Mouse (Mus musculus) C2C12 (cell line): Measurements from ENCODE around the gene Sema7a. TPM values are rescaled to one million over a fixed set of nuclear protein-coding genes. Genes with fewer than 3 reads are reported as not detected.

Experiments
- H3K27me3 ChIP-seq: one replicate; pipeline ENCODE4 v1.6.1; 2011; ENCODE audit not compliant: control insufficient read depth, insufficient read depth, insufficient read length
- H3K36me3 ChIP-seq: one replicate; pipeline ENCODE4 v1.6.1; 2011; ENCODE audit not compliant: control insufficient read depth, insufficient read depth
- H3K4me3 ChIP-seq: one replicate; pipeline ENCODE4 v1.5.1; 2011; ENCODE audit warnings: mild to moderate bottlenecking, control low read depth; ENCODE audit not compliant: poor library complexity, insufficient read depth, severe bottlenecking
- H3K79me2 ChIP-seq: one replicate; pipeline ENCODE4 v1.6.1; 2011; ENCODE audit not compliant: control insufficient read depth, insufficient read depth
- H3K79me3 ChIP-seq: one replicate; pipeline ENCODE4 v1.6.1; 2011; ENCODE audit warnings: low read depth, control low read depth
- H3ac ChIP-seq: one replicate; pipeline ENCODE3; 2011; ENCODE audit warnings: low read depth; ENCODE audit not compliant: control insufficient read depth, insufficient read length
- CEBPB ChIP-seq: IDR thresholded peaks from one replicate; pipeline ENCODE4 v1.6.1; 2011; ENCODE audit warnings: low read depth, mild to moderate bottlenecking, control low read depth, moderate library complexity
- CTCF ChIP-seq: IDR thresholded peaks from one replicate; pipeline ENCODE4 v1.5.1; 2011; ENCODE audit not compliant: control insufficient read depth, insufficient read depth, insufficient read length
- FOSL1 ChIP-seq: IDR thresholded peaks from one replicate; pipeline ENCODE4 v1.8.0; 2011; ENCODE audit warnings: mild to moderate bottlenecking, low read length; ENCODE audit not compliant: poor library complexity, insufficient read depth, severe bottlenecking
- MAX ChIP-seq: IDR thresholded peaks from one replicate; pipeline ENCODE4 v1.6.1; 2011; ENCODE audit warnings: mild to moderate bottlenecking, control low read depth
- MYOD1 ChIP-seq: IDR thresholded peaks from one replicate; pipeline ENCODE4 v1.6.1; 2011; ENCODE audit warnings: low read depth; ENCODE audit not compliant: control insufficient read depth, insufficient read length
- MYOG ChIP-seq: IDR thresholded peaks from one replicate; pipeline ENCODE4 v1.6.1; 2011; ENCODE audit not compliant: control insufficient read depth, insufficient read length; ENCODE audit errors: extremely low read depth
- USF1 ChIP-seq: IDR thresholded peaks from one replicate; pipeline ENCODE4 v1.6.1; 2011; ENCODE audit warnings: low read depth, mild to moderate bottlenecking, control low read depth, moderate library complexity
- long read RNA-seq, 2 experiments: library from polyadenylated mRNA; unstranded; transcript quantifications; one replicate each; pipeline ENCODE4 v2.0.0; 2019 to 2020
- polyA plus RNA-seq: library from polyadenylated mRNA; unstranded; fragments of >200 nt; fragmentation: generic; extraction: Trizol; gene quantifications from one replicate; pipeline ENCODE4 v1.2.1, GENCODE M21; 2012; ENCODE audit warnings: missing spikeins

Gene Sema7a
- 53.8 TPM for polyA plus RNA-seq
- long read RNA-seq, experiment 1, partial matches to known transcripts: 0 of 1 reads
- long read RNA-seq, experiment 1, other reads (novel, unspliced or antisense): 1 of 1 reads
- long read RNA-seq, experiment 2, transcript Sema7a-201 (14 exons, 3,297 nt): major isoform, 18 of 20 reads
- long read RNA-seq, experiment 2, partial matches to known transcripts: 0 of 20 reads
- long read RNA-seq, experiment 2, other reads (novel, unspliced or antisense): 2 of 20 reads

DNA sequence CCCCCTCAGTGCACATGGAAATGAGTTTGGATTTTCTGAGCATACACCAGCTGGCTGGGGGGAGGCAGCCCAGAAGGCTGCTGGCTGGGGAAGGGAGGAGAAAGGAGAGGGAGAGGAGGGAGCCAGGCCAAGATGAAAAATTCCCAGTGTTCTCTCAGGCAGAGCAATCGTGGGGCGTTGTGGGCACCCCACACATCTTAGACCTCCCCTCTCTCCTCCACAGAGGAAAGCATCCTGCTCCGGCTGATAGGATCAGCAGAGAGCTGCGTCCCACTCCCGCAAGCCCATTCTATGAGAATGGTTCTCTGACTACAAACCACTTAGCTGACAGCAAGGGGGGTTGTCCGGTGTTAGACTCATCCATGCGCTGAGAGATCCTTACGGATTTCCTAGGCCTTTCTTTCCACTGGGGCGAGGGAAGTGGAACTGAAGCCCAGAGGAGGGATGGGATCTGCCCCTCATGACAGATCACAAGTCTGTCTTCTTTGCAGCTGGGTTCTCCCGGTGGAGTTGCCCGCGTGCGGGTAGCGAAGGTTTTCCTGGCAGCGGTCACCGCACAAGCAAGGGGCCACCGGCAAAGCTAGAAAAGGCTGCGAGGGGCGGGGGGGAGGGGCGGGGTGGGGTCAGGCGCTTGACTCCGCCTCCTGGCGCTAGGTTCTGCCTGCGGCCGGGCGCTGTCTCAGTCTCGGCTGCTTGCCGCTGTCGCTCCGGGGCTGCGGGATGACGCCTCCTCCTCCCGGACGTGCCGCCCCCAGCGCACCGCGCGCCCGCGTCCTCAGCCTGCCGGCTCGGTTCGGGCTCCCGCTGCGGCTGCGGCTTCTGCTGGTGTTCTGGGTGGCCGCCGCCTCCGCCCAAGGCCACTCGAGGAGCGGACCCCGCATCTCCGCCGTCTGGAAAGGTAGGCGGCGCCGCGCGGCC, at the start of gene Sema7a:
Sema7a (plus strand) TSS at position 682 of the 918 bp plus-strand sequence.
- H3K27me3 ChIP-seq: no peaks in the 10 kb centered on the region
- peak within 1 kb of the TSS; percentile 83 for H3ac ChIP-seq
- H3K79me3 ChIP-seq: peaks cover 44% of the 10 kb centered on the region
- H3K79me2 ChIP-seq: peaks cover 58% of the 10 kb centered on the region
- TF ChIP-seq USF1: no peak
- no peak for TF ChIP-seq MYOG
- no peak for TF ChIP-seq FOSL1
- TF ChIP-seq MYOD1: no peak
- TF ChIP-seq CEBPB: no peak
- TF ChIP-seq CTCF: no peak
- no peak for TF ChIP-seq MAX
- H3K4me3 ChIP-seq: peak within 1 kb of the TSS; percentile 71
- peaks cover 9% of the 10 kb centered on the region for H3K36me3 ChIP-seq

DNA sequence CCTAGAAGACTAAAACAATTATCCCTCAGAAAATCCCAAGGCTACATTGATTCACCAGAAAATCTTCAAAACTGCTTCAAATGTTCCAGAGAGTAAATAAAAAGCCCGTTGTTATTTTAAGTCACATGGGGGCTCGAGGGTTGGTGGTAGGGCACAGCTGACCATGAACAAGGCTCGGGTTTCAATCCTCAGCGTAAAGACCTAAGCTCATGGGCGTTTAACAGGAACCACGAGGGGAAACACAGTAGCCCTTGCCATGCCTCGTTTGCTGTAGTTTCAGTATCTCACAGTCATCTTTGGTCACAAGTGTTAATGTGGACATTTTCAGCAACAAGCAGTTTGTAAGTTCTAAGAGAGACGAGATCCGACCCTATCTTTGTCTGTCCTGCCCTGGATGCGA, 39.4 kb upstream of the Sema7a start:
- TF ChIP-seq CTCF (no peak), USF1 (peak; percentile 59), CEBPB (no peak), FOSL1 (no peak)
- Histone ChIP-seq H3K79me2 (no peaks in the 10 kb centered on the region), H3K4me3 (no peak overlapping the region)

DNA sequence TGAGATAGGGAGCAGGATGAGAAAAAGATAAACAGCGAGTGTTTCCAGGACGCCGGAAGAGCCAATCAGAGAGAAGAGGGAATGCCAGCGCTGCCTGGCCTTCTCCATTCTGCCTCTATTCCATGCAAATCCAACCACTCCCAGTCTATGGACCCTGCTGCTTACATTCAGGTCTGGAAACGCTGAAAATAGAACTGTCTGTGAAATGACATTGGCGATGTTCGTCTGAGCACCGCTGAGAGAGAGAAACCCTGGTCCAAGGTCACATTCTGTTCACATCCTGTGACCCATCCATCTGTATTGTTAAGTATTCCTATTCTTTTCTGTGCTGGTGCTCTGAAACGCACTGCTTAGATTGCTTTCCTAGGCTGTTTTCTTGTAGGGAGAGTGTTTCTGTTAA, 38.7 kb upstream of the Sema7a start:
- H3K27me3 ChIP-seq: no peaks in the 10 kb centered on the region
- TF ChIP-seq MYOD1 (no peak), MYOG (no peak)
- H3K36me3 ChIP-seq: no peaks in the 10 kb centered on the region
- no peaks in the 10 kb centered on the region for H3K79me2 ChIP-seq
- H3ac ChIP-seq: no peak overlapping the region
- H3K4me3 ChIP-seq: no peak overlapping the region
- no peaks in the 10 kb centered on the region for H3K79me3 ChIP-seq

More for the DNA sequence above, 39.4 kb upstream of the Sema7a start:
- Histone ChIP-seq H3K79me3 (no peaks in the 10 kb centered on the region), H3ac (no peak overlapping the region), H3K27me3 (no peaks in the 10 kb centered on the region), H3K36me3 (no peaks in the 10 kb centered on the region)

DNA sequence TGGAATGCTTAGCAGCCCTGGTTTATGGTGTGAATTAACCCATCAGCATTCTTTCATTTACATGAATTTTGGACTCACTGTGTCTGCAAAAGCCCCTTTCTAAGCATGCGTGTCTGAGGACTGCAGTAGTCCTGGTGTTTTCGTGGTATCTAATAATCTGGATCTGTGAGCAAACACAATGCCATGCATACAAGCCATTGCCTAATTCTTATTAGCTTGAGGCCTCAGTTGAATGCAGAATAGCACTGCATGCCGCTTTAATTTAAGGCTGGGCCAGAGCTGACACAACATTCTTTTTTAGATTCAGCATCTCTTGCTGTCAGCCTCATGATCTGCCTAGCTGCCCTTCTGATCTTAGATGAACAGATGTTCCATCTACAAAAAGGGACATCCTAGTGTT, 38.3 kb upstream of the Sema7a start:
- Histone ChIP-seq H3K27me3 (no peaks in the 10 kb centered on the region), H3K79me2 (no peaks in the 10 kb centered on the region), H3K4me3 (no peak overlapping the region), H3K36me3 (no peaks in the 10 kb centered on the region), H3ac (no peak overlapping the region), H3K79me3 (no peaks in the 10 kb centered on the region)
- no peak for TF ChIP-seq USF1
- no peak for TF ChIP-seq FOSL1
- TF ChIP-seq MAX: no peak
- TF ChIP-seq MYOG: no peak
- TF ChIP-seq CTCF: no peak

DNA sequence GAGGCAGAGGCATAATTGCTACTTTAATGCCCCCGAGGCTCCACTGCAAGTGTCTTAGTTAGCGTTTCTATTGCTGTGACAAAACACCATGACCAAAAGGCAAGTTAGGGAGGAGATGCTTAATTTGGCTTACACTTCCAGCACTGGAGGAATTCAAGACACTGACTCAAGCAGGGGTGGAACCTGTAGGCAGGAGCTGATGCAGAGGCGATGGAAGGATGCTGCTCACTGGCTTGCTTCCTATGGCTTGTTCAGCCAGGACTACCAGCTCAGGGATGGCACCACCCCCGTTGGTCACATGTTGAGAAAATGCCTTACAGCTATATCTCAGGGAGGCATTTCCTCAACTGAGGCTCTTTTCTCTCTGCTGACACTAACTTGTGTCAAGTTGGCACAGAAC, 37.8 kb upstream of the Sema7a start:
- H3K79me2 ChIP-seq: no peaks in the 10 kb centered on the region
- H3ac ChIP-seq: no peak overlapping the region
- TF ChIP-seq MYOD1 (no peak), CTCF (no peak), CEBPB (no peak), FOSL1 (no peak), MYOG (no peak), USF1 (no peak), MAX (no peak)

More for the DNA sequence above, 37.8 kb upstream of the Sema7a start:
- Histone ChIP-seq H3K36me3 (no peaks in the 10 kb centered on the region), H3K4me3 (no peak overlapping the region), H3K79me3 (no peaks in the 10 kb centered on the region), H3K27me3 (no peaks in the 10 kb centered on the region)
